Mouse (Mus musculus): ENCODE results near the gene Fam172a.

- TF ChIP-seq CTCF (IDR thresholded peaks at IDR 0.05; ENCODE audit: low read depth) (no peak), EP300 (IDR thresholded peaks at IDR 0.05; ENCODE audit: low read depth) (no peak)
Observed at GRCm38 (mm10) chr13:77878545-77878944, 176.7 kb downstream of the Fam172a start.

Data from liver, postnatal 0 days (tissue).